Mouse (Mus musculus) ES-CJ7 (cell line): Measurements from ENCODE around the gene Lrrn2.
"Not testable (repeated sequence)": the region's sequence is repeated elsewhere in the genome, so short reads cannot be mapped to it uniquely, and the experiment has no call there.

ENCODE experiments used
- DNase-seq: peaks from one replicate; pipeline ENCODE4 v3.0.0; 2011; ENCODE audit warnings: low read depth, low spot score

The Lrrn2 gene

DNA sequence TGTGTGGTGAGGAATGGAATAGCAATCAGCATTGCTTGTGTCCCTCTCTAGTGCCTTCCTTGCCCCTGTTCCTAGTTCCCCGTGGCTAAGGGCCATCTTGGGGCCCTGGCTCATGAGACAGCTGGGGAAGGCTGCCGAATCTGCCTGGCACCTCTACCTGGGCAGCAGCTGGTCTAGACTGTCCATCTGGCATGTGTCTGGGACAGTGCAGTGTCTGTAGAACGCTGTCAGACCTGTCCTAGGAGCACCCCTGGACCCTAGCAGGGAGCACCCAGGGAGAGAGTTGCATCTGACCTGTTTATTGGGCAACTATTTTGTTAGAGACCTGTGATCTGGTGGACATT, 48.8 kb downstream of the Lrrn2 start:
- no peak for DNase-seq

DNA sequence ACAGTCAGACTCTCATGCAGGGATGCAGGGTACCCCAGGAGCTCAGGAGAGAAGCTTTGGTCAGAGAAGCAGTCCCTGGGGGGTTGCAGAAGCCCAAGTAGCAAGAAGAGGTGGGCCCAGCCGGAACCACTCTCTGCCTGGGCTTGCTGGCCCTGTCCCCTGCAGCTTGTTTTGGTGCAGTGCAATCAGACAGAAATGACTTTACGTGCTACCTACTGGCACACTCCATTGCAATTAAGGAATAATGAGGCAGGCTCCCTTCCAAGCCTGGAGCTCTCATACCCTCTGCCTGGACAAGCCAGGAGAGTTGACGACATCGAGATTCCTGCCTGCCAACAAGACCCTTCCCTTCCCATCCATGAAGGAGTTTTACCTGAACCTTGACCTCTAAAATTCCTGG, 50.2 kb downstream of the Lrrn2 start:
- DNase-seq: no peak

DNA sequence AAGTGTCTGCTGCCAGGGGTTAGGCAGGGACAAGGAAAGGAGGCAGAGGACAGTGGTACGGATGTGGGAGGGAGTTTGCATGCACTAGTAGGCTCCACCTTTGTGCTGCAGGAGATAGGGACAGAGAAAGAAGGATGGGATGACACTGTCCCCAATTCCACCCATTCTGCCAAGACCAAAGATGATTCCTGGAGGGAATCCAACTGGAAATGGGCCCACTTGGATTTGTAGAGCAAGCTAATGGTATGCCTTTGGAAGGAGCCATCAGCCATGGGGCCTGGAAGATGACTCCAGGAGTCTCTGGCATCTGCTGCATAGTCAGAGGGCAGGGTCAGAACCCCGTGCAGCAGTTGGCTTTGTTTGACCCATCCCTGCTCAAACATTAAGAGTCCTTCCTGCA, 52.3 kb downstream of the Lrrn2 start:
- DNase-seq: no peak

DNA sequence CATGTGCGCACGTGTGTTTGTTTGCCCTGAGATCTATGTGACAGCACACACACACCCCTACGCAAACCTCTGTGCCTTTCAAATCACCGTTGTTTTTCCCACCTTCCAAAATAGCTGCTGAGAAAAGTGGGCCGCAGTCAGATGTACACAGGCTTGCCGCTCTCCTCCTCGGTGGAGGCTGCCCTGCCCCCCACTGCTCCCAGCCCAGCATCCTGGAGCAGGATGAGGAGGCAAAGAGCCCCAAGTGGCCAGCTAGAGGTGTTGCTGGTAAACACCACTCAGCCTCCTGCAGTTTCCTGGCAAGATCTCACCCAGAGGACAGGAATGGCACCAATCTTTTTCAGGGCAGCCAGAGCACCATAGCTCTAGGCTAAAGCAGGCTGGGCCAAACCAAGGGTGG, 54.8 kb downstream of the Lrrn2 start:
- DNase-seq: peak; percentile 83

GRCm38 (mm10) chr1:132937296-132938030, 57.4 kb downstream of the Lrrn2 start:
- DNase-seq: no peak

DNA sequence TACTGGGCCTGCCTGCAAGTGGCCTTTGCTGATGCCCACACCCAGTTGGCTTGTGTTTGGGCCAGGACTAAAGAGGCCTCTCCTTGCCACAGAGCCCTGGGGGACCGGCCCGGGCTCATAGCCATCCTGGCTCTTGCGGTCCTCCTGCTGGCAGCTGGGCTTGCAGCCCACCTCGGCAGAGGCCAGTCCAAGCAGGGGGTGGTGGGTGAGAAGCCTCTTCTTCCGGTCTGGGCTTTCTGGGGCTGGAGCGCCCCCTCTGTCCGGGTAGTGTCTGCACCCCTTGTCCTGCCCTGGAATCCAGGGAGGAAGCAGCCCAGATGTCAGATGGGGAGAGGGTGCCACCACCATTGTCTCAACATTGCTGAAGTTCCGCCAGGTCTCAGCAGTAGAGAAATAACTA, 58.9 kb downstream of the Lrrn2 start:
- no peak for DNase-seq

DNA sequence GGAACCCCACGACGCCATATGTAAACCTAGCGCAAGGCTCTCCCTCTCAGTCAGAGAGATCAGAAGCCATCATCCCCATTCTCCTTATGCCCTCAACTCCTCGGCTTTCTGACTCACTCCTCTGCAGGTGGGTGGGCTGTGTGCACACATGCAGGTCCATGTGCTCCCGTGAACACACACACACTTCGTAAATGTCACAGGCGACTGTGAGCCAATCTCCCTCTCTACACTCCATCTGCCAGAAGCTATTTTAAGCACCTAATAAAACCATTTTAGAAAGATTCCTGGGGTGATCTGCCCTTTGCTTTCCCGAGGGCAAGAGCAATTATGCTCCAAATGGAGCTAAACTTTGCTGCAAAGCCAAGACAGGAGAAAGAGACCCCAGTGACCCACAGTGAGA, 65.8 kb downstream of the Lrrn2 start:
- DNase-seq: no peak

- DNase-seq: peak; percentile 41
These were observed 67.7 kb downstream of the Lrrn2 start for GRCm38 (mm10) chr1:132947811-132948210.

DNA sequence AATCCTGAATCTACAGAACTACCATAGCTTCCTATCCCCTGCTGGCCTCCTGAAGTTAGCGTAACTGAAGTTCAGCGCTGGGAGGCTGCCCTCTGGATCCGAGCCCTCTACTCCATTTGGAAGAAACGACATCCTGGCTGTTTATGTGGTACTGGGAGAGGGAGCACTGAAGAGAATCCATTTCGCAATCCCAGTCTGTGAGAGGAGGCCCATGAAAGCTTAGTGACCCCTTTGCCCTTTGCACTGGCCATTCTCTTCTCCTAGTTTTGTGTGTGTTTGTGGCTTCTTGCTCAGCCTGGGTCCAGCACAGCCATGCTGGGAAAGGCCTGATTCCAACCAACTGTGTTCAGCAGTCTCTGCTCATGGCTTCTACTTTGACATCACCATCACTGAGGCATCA, 76.7 kb downstream of the Lrrn2 start:
- DNase-seq: no peak

DNA sequence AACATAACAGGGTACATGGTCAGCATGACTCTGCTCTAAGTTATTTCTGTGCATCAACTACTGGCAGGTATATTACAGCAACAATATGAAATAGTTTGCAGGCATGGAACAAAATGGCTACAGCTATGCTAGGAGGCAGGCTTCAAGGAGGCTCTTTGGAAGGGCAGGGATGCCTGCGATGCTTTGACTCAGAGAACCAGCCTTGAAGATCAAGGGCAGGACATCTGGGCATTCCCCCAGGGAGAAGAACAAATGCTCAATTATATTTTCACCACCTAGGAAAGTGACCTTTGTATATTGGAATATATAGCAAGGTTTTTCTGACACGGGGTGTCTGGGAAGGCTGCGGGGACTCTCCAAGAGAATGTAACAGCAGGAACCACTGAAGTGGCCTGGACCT, 81.7 kb downstream of the Lrrn2 start:
- DNase-seq: no peak

GRCm38 (mm10) chr1:132964106-132964505, 84.0 kb downstream of the Lrrn2 start:
- DNase-seq: no peak

DNA sequence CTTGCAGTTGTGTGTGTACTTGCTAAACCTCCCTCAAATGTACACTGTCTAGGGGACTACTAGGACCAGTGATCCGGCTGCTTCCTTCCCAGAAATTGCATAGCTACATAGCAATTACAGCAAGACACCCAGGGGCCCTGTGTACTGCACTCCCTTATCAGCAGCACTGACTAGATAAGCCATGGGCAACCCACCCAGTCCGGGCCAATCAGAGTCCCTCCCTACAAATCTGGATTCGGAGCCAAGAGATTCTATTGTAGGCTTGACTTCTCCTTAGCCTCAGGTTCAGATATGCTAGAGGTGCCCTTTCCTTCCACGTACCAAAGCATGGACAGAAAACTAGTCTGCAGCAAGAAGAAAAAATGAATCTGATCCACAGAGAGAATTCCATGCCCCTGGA, 84.6 kb downstream of the Lrrn2 start:
- DNase-seq: no peak

DNA sequence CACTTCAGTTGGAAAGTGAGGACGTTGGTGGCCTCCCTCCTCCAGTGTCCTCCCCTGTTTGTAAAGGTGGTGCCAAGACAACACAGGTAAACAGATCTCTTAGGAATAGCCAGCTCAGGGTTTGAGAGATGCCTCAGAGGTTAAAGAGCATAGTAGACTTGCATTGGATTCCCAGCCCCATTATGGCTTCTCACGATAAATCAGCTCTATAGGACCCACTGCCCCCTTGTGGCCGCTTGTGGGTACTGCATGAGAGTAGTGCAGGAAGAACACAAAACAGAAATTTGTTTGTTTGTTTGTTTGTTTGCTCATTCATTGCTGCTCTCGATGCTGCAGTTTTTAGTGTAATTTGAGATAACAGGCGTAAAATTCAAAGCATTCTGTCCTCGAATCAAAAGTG, 88.6 kb downstream of the Lrrn2 start:
- DNase-seq: peak; percentile 80

GRCm38 (mm10) chr1:132977402-132977801, 97.3 kb downstream of the Lrrn2 start:
- no peak for DNase-seq

- peak; percentile 74 for DNase-seq
These were observed 101.2 kb downstream of the Lrrn2 start for GRCm38 (mm10) chr1:132981232-132981631.

- DNase-seq: peak; percentile 90
These were observed 102.7 kb downstream of the Lrrn2 start for GRCm38 (mm10) chr1:132982728-132983127.

DNA sequence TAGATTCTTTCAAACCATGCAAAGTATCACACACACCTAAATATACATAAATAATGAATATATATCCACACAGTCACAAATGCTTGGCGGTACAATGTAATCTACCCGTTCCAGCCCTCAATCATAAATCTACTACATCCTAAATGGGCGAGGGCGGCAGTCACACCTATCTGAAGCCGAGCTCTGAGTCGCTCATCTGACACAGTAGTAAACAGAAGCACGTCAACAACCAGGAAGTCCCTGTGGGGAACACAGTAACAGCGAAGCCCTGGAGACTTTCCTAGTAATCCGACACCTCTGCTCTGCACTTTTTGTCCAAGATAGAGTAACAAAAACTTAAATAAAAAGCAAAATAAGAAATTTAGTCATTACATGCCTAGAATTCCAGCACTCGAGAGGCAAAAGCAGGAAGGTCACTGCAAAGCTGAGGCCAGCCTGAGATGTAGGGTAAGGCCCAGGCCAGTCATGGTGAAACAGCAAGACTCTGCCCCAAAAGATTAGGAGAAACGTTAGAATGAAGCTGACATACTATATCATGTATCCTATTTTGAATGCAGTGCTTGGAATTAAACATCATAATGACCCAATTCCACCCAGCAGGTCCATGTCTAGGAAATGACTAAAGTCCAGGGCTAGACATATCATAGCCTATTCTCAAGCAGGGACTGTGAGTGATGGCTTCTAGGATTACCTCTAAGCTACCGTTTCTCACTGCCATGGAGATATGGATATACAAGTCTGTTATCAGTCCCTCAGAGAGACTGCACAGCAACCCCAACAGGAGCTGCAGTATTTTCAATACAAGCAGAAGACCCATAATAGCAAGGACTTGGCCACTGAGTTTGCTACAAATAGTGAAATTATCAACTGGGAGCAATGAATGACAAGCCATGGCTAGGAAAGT, 108.7 kb downstream of the Lrrn2 start:
- not testable (repeated sequence) for DNase-seq
